Mouse (Mus musculus) liver, embryonic 14.5 days (tissue): ENCODE measurements around the gene Smim24. TPM values are rescaled to one million over a fixed set of nuclear protein-coding genes. Genes with fewer than 3 reads are reported as not detected.

ENCODE experiments used
- ATAC-seq: fragments of 200-750 bp; cut with Nextera tagmentation; 2 replicates; pipeline ENCODE4 v1.8.0; 2017; ENCODE audit warnings: moderate number of reproducible peaks, mild to moderate bottlenecking, moderate library complexity; ENCODE audit not compliant: insufficient read depth
- DNase-seq, 3 experiments: peaks; one replicate each; pipeline ENCODE4 v3.0.0-alpha.2; 2012 to 2013; ENCODE audit warnings: low read depth in 3 of 3, low spot score in 3 of 3
- H3K27ac ChIP-seq: fragments of 300-500 bp; sonication (generic); 2 replicates; pipeline ENCODE4 v1.5.1; 2014; ENCODE audit warnings: moderate library complexity, mild to moderate bottlenecking, control low read depth, inconsistent platforms
- H3K27me3 ChIP-seq: fragments of 300-500 bp; sonication (generic); 2 replicates; pipeline ENCODE4 v1.6.1; 2014; ENCODE audit warnings: mild to moderate bottlenecking, low read length, moderate library complexity; ENCODE audit not compliant: control insufficient read depth, insufficient read depth
- H3K36me3 ChIP-seq: fragments of 300-500 bp; sonication (generic); replicated peaks from 2 replicates; pipeline ENCODE4 v1.6.1; 2014; ENCODE audit warnings: low read depth; ENCODE audit not compliant: control insufficient read depth, insufficient read depth
- H3K4me1 ChIP-seq, 2 experiments: fragments of 200-500 bp in 1 of 2; fragments of 300-500 bp in 1 of 2; sonication (generic) in 1 of 2; replicated peaks; 2 replicates each; pipeline ENCODE4 v1.6.1; 2012 to 2014; ENCODE audit warnings: antibody characterized with exemption in 1 of 2, inconsistent platforms in 1 of 2, low read length in 1 of 2; ENCODE audit not compliant: control insufficient read depth in 2 of 2, insufficient read depth in 2 of 2
- H3K4me2 ChIP-seq: fragments of 300-500 bp; sonication (generic); 2 replicates; pipeline ENCODE4 v1.6.1; 2014; ENCODE audit warnings: low read depth, mild to moderate bottlenecking, control low read depth, moderate library complexity
- H3K4me3 ChIP-seq, 2 experiments: fragments of 200-500 bp in 1 of 2; fragments of 300-500 bp in 1 of 2; sonication (generic) in 1 of 2; 2 replicates each; pipeline ENCODE4 v1.5.1; 2012 to 2014; ENCODE audit warnings: low read depth in 2 of 2, low read length in 2 of 2, mild to moderate bottlenecking in 2 of 2, control low read depth in 1 of 2, inconsistent platforms in 1 of 2, moderate library complexity in 1 of 2; ENCODE audit not compliant: insufficient read depth in 1 of 2
- H3K9ac ChIP-seq: fragments of 300-500 bp; sonication (generic); replicated peaks from 2 replicates; pipeline ENCODE4 v1.6.1; 2014; ENCODE audit warnings: mild to moderate bottlenecking, control low read depth, moderate library complexity
- H3K9me3 ChIP-seq: fragments of 300-500 bp; sonication (generic); 2 replicates; pipeline ENCODE4 v1.6.1; 2016; ENCODE audit warnings: low read length, mixed read lengths; ENCODE audit not compliant: control insufficient read depth
- CTCF ChIP-seq: IDR thresholded peaks from 2 replicates; pipeline ENCODE4 v1.5.1; 2016; ENCODE audit warnings: antibody characterized with exemption, low read depth, control low read depth
- EP300 ChIP-seq: IDR thresholded peaks from 2 replicates; pipeline ENCODE4 v1.6.1; 2016; ENCODE audit warnings: antibody characterized with exemption, low read depth
- WGBS: fragments of 180-500 bp; shearing (Covaris S2); extraction: QIAGEN DNeasy Blood & Tissue Kit; methylation state at CpG from one replicate; pipeline ENCODE4 v1.1.7; 2014; ENCODE audit not compliant: insufficient replicate concordance; 5-methylcytosine and 5-hydroxymethylcytosine counted together
- polyA plus RNA-seq, 2 experiments: library from polyadenylated mRNA; depleted of rRNA in 1 of 2; stranded (reverse) in 1 of 2; unstranded in 1 of 2; fragments of >200 nt; fragmentation: Nextera tagmentation in 1 of 2; extraction: Ambion mirVana in 1 of 2; gene quantifications; 2 replicates each; pipeline versions ENCODE4 v1.2.1 to v1.2.3; 2012 to 2014

The Smim24 gene
- polyA plus RNA-seq, 2 experiments: 1.7 to 1.9 TPM

GRCm38 (mm10) chr10:81376561-81377361, 16.1 kb upstream of the Smim24 start:
- H3K36me3 ChIP-seq: peaks cover 50% of the 10 kb centered on the region
- no peaks in the 10 kb centered on the region for H3K9me3 ChIP-seq
- peak overlapping the region; percentile 78 to 96 for H3K4me3 ChIP-seq
- peak overlapping the region; percentile 99 for H3K9ac ChIP-seq
- no peak for ATAC-seq
- H3K27ac ChIP-seq: peak overlapping the region; percentile 94
- H3K4me1 ChIP-seq: peaks cover 42 to 47% of the 10 kb centered on the region in 2 experiments
- H3K4me2 ChIP-seq: peak overlapping the region; percentile 97
- DNase-seq: no peak
- WGBS: 31% methylated on average over 6 of the region's 6 CpGs
- TF ChIP-seq EP300 (no peak), CTCF (peak; percentile 30; the same call in 1 of the 2 replicates)
- H3K27me3 ChIP-seq: no peaks in the 10 kb centered on the region

DNA sequence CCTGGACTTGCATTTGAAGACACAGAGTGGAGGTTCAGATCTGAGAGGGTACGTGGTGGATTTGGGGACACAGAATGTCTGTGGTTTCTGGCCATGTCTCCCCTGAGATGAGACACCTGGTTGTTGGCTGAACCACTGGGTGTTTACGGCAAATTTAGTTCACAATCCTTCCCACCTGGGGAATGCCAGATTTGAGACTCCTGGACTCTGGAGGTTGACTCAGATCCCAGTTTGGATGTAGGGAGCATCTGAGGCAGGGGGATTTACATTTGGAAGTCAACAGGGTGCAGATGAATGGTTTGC, 15.5 kb upstream of the Smim24 start:
- Histone ChIP-seq H3K4me1 (peaks cover 47 to 51% of the 10 kb centered on the region in 2 experiments), H3K9me3 (no peaks in the 10 kb centered on the region), H3K36me3 (peaks cover 46% of the 10 kb centered on the region), H3K4me3 (peak overlapping the region; percentile 78 to 96), H3K4me2 (peak overlapping the region; percentile 97), H3K27me3 (no peaks in the 10 kb centered on the region), H3K9ac (peak overlapping the region; percentile 99), H3K27ac (peak overlapping the region; percentile 94)
- TF ChIP-seq CTCF: no peak
- TF ChIP-seq EP300: no peak
- whole genome bisulfite sequencing: 42% methylated on average over 2 of the region's 2 CpGs
- DNase-seq: no peak
- ATAC-seq: no peak

- peak within 1 kb of the TSS; percentile 99 for H3K9ac ChIP-seq
- peaks cover 40% of the 10 kb centered on the region for H3K36me3 ChIP-seq
- TF ChIP-seq EP300: no peak
- TF ChIP-seq CTCF: no peak
- DNase-seq (no peak), ATAC-seq (peak; percentile 0; the same call in 1 of the 2 replicates)
- H3K4me1 ChIP-seq: peaks cover 53 to 57% of the 10 kb centered on the region in 2 experiments
- H3K9me3 ChIP-seq: no peaks in the 10 kb centered on the region
- under 1% methylated on average over 56 of the region's 59 CpGs for WGBS
- H3K27ac ChIP-seq: peak within 1 kb of the TSS; percentile 97
- no peaks in the 10 kb centered on the region for H3K27me3 ChIP-seq
- peak within 1 kb of the TSS; percentile 97 for H3K4me2 ChIP-seq
- peak within 1 kb of the TSS; percentile 78 to 96 for H3K4me3 ChIP-seq
Measured at GRCm38 (mm10) chr10:81377793-81378552, 14.9 kb upstream of the Smim24 start, which contains the start of gene Fzr1. Gene Fzr1 (minus strand): TSS chr10:81378516.

DNA sequence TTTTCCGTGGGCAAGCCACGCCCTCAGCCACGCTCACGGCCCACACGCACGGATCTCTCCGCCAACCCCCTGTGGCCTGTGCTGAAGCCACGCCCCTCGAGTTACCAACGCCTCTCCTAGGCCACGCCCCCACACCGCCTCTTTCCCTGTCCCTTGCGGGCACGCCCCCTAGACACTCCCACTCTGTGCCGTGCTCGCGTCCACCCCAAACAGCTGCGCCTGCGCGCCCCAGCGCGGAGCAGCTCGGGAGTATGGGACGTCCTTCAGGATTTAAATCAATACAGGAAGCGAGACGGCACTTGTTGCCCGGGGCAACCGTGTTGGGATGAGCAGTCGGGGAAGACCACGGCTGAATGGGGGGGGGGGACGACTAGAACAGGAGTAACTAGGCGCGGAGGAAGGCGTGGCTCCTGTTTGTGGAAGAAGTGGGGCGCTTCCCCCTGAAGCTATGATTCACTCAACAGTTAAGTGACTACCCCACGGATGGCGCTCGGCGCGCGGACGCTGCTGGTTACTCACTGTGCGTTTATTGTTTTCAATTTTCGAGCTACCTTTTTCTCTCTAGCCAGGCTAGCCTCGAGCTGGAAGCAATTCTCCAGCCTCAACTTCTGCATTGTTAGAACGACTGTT, 14.2 kb upstream of the Smim24 start:
- Histone ChIP-seq H3K4me1 (peaks cover 56 to 60% of the 10 kb centered on the region in 2 experiments), H3K36me3 (peaks cover 33% of the 10 kb centered on the region), H3K27ac (peak overlapping the region; percentile 97), H3K4me2 (peak overlapping the region; percentile 96), H3K9ac (peak overlapping the region; percentile 95), H3K9me3 (no peaks in the 10 kb centered on the region), H3K4me3 (peak overlapping the region; percentile 71 to 96), H3K27me3 (no peaks in the 10 kb centered on the region)
- TF ChIP-seq CTCF (peak; percentile 22), EP300 (no peak)
- DNase-seq (peak; percentile 100), ATAC-seq (peak; percentile 83)
- under 1% methylated on average over 43 of the region's 46 CpGs for WGBS
